Mouse (Mus musculus) testis, adult 2 months (tissue): Measurements from ENCODE around the gene Ndufaf1.

Experiments
- CTCF ChIP-seq: fragments of 200-500 bp; IDR thresholded peaks from 2 replicates; pipeline ENCODE4 v1.5.1; 2012; ENCODE audit warnings: low read depth, mild to moderate bottlenecking, inconsistent platforms, low read length, moderate library complexity; ENCODE audit not compliant: control insufficient read depth, insufficient read depth, insufficient replicate concordance
- POLR2A ChIP-seq: fragments of 200-500 bp; IDR thresholded peaks from 2 replicates; pipeline ENCODE4 v1.6.1; 2012; ENCODE audit warnings: low read depth, mild to moderate bottlenecking, inconsistent platforms, low read length, moderate library complexity; ENCODE audit not compliant: control insufficient read depth

GRCm38 (mm10) chr2:119675215-119675784, 12.7 kb upstream of the Ndufaf1 start:
- no peak for TF ChIP-seq CTCF
- TF ChIP-seq POLR2A = no peak; the same call in 1 of the 2 replicates
